Mouse (Mus musculus) ES-CJ7 (cell line): Measurements from ENCODE around the gene Arl8b.

Source experiments
- DNase-seq: peaks from one replicate; pipeline ENCODE4 v3.0.0; 2011; ENCODE audit warnings: low read depth, low spot score

The Arl8b gene

DNA sequence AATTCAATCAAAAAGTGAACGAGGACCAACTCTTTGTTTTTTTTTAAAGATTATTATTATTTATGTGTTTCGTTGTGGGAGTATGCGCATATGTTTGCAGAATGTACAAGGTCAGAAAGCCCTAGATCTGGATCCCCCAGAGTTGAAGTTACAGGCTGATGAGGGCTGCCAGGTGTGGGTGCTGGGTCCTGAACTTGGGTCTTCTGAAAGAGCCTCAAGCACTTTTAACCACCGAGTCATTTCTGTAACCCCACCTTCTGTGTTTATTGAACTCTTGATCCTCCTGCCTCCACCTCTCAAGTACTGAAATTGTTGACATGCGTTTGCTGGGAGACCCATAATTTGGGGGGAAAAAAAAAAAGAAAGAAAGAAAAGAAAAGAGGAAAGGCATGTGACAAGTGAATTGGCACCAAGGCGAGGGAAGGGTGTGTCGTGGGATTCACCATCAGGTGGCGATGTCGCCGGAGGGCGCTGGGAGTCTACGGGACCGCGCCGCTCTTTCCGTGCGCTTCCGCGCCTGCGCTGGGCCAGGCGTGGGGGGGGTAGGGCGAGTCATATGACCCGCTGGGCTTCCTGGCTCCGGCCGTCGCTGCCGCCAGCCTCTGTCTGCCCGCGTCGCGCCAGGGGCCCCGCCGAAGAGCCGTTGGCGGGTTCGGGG is at the start of gene Arl8b:
Gene Arl8b, plus strand, starts transcription at position 574 of the 658 bp plus-strand sequence.
- DNase-seq: peak; percentile 96

DNA sequence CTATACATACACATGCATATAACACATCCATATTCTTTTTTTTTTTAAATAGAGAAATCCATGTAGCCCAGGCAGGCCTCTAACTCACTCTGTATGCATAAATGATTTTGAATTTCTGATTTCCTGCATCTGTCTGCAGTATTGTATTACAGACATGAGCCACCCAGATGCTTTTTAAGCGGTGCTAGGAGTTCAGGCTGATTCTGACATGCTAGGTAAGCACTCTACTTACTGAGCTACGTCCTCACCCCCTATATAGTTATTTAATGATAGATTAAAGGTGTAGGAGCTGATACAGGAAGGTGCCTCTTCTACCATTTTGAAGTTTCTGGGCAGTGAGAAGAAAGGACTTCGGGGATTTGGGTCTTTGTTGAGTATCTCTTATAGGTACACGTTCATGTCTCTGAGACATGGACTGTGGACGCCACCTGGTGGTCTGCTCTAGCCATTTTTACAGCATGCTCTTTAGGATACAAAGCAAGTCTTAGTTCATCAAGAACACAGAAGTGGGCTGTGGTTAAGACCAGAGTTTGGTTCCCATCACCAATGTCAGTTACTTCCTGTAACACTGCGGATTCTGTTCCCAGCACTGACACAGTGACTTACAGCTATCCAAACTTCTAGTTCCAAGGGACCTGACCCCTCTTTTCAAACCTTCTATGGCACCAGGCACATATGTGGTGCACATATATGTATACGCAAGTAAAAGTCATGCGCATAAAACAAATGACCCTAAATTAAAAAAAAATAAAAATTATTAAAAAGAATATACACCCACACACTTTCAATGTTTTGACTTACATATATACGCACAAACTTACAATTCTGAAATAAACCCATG is 46.8 kb upstream of the Arl8b start:
- peak; percentile 91 for DNase-seq

DNA sequence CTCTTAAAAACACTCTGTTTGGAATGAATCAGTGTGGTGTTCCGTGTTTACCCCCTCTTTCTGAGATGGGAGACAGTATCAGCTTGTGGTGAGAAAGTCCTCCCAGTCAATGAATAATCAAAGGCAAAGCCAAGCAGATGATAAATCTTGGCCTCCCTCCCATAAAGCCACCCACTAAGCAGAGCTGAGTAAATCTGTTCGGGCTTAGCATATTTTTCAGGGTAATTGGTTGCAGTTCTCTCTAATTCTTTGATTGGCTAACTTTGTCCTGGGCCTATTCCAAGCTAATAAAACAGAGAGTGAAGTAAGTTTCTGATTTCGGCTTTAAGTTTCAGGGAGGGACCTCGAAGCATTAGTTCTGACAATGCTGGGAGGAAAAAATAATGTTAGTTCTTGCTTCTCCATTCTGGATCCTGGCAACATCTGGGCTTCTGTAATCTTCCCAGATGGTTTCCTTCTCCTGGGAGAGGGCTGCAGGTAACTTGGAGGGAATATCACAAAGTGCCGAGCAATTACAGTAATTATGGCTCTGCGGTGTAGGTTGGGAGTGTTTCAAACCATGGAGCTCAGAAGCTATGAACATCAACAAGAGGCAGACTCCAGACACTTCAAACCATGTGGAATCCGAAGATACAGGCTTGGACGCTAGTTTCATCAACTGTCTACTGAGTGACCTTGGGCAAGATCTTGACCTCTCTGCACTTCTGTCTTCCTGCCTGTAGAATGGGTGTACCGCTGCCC is 44.3 kb upstream of the Arl8b start:
- DNase-seq: no peak

DNA sequence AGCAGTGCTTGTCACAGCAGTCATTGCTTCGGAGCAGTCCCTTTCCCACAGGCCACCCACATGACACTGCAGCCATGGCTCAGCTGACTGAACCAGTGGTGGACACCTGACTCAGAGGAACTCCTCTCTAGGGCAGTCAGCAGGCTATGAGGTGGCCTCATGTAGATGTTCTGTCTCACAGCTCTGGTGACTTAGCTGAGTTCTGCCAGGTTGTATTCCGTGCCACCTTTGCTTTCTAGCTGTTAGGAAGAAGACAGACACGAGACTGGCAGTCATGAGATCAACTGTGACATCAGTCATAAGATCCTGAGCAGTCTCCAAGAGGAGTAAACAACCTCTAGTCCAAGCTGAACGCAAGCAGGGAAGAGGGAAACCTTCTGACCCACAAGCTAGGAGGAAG is 42.3 kb upstream of the Arl8b start:
- DNase-seq: no peak

DNA sequence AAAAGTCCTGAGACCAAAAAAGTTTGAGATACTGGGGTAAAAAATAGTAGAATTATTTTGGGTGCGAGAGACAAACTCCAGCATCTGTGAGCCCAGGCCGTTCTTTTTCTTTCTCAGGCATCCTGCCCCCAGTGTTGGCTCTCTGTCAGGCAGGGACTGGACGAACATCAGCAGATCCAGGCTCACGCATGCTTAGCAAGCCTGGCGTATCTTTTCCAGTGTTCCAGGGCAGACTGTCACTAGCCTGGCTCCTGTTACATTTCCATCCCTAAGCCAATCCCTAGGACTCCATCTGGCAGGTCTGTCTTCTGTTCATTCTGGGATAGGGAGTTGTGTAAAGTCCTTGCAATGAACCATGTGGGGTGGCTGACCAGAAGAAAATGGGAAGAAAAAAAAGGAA is 39.2 kb upstream of the Arl8b start:
- DNase-seq: no peak

DNA sequence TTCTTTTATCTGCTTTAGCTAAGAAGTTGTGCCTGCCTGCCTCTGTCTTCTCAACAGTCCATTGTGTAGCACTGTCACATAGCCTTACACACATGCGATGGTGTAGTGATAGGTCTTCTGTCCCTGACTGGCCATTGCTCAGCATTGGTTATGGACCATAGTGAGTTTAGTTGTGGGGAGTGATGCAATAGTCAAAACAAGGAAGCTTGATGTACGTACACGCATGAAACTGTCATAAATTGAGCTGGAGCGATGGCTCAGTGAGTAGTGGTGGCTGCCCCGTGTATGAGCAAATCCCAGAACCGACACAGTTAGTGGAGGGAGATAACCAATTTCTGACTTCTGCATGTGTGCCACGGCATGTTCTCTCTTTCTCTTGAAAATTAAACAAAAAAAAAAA is 31.6 kb upstream of the Arl8b start:
- DNase-seq: no peak

DNA sequence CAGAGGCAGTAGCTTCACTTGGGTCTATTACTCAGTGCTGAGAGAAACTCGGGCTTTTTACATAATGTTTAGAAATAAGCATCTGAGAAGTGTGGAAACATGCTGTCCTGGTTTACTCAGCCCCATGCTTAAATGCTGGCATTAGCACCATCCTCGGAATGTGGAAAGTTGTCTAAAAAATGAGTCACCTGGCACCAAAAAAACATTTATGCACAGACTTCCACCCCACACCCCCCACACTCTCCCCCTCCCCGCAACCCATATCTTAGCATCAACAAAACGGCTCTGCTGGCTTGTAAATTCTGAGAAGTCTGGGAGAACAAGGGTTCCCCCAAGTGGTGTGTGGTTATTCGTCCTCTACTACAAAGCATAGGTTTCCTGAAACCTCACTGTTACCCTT is 30.5 kb upstream of the Arl8b start:
- no peak for DNase-seq

DNA sequence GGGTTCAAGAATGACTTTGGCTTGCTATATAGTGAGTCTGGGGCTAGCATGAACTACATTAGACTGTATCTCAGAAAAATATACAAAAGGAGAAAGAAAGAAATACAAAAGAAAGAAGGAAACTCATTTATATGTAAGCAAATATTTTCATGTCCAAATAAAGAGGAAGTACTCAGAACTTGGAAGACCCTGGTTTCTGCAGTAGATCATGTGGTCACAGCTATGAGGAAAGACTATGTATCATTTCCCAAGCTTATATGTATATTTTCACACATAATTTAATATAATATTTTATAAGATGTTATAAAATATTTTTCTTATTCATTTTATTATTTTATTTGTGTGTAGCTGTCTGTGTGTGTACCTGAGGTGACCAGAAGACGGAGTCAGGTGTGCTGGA is 29.4 kb upstream of the Arl8b start:
- no peak for DNase-seq

DNA sequence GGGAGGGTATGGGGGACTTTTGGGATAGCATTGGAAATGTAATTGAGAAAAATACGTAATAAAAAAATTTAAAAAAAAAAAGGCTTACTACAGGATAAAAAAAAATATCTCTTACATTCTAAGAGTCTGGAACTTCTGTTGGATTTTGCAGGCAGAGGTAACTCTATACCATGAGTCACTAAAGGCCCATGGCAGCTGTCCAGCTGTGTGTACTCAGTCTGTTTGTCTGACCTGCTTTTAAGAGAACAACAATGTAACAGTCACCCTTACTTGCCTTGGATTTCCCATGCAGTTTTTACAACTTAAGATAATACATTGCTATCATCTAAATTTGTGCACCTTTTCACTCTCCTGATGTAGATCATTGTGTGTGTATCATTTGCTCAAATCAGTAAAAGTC is 28.5 kb upstream of the Arl8b start:
- no peak for DNase-seq

DNA sequence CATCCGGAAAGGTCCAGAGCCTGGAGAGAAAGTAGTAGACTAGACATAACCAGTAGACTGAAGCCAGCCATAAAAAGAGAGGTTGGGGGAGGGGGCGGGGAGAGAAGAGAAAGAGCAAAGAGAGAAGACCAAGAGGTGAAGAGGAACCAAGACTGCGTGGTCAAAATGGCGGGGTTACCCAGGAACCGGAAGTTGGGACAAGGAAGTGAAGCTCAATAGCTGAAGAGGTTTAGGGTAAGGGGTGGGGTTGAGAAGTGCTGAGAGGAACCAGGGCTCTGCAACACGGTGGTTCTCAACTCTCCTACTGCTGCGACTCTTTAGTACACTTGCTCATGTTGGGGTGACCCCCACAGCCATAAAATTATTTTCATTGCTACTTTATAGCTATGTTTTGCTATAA is 27.0 kb upstream of the Arl8b start:
- DNase-seq: no peak

DNA sequence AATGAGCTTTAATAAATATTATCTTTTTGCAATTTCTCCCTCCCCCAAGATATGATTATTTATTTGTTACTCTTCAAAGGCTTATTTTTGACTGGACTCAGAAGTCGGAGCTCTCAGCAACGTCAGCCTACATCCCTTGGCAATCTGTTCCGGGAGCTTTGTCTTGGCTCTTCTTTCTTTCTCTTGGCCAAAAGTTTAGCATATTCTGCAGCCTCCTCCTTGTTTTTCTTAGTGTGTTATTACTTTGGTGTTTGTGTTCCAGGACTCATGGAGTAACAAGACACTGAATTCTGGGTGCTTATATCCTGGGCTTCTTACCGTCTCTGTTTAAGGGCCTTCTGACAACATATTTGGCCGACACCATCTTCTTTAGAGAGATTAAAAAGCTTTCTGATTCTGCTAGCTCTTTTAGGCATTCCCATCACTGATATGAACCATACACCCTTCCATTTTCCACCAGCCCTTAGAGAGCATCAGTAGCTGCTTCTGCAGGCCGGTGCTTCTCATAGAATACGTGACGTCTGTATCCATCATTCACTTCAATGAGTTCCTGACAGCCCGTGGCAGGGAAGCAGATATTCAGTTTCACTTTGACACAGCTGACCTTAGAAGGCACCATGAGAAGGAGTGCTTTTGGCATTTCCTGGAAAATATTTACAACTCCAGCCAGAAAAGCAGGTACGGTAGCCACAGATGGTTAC is 23.8 kb upstream of the Arl8b start:
- DNase-seq: no peak

DNA sequence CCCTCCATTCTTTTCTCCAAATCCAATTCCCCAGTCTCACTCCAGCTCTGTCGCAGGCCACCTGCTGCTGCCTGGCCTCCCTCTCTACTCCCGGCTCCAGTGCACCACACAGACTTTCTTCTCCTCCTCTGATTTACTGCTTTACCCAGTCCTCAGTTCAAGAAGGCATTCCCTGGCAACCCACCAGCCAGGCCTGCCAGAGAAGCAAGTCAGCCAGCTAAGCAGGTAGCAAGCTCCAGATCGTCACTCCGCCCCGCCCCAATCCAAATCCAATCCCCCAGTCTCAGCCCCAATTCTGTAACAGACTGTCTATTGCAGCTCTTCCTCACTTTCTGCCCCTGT is 23.2 kb upstream of the Arl8b start:
- no peak for DNase-seq

DNA sequence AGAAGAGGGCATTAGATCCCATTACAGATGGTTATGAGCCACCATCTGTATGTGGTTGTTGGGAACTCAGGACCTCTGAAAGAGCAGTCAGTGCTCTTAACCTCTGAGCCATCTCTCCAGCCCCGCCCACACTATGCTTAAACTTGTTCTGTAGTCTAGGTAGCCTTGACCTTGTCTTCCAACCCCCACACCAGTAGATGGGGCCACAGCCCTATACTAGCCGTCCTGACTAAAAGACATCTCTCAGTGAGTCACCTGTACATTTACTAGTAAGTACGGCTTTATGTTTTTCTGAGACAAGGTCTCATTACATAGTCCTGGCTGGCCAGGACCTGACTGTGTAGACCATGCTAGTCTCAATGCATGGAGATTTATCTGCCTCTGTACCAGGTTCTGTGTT is 12.0 kb upstream of the Arl8b start:
- DNase-seq: no peak

DNA sequence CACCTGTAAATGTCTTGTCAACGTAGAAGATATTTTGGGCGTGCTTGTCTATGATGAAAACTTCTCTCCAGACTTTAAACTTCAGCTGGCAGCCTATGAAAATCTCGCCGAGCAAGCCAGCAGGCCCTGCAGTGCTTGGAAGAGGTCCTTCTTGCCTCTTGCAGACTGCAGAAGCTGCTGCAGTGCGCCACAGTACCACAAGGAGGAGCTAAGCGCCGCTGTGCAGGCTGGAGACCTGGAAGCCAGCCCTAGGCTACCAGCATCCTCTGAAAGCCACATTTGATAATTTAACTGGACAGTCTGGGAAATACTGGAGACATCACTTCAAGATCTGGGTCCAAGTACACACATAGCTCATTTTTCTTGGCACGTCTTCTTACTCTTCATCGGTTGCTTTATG is 10.0 kb upstream of the Arl8b start:
- peak; percentile 79 for DNase-seq

DNA sequence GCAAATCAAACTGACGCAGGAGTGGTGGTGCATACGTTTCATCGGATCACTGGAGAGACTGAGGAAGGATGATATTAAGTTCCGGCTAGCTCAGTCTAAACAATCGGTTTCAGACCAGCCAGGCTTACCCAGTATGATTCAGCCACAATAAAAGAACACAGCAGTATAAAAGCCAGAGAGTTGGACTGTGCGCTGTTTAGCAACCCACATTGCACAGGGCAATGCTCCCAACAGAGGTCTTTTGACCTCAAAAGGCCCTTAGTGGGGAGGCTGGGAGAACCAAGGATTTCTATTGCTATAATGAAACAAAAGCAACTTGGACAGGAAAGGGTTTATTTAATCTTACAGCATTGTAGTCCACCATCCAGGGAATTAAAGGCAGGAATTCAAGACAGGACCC is 9.4 kb upstream of the Arl8b start:
- DNase-seq: no peak

DNA sequence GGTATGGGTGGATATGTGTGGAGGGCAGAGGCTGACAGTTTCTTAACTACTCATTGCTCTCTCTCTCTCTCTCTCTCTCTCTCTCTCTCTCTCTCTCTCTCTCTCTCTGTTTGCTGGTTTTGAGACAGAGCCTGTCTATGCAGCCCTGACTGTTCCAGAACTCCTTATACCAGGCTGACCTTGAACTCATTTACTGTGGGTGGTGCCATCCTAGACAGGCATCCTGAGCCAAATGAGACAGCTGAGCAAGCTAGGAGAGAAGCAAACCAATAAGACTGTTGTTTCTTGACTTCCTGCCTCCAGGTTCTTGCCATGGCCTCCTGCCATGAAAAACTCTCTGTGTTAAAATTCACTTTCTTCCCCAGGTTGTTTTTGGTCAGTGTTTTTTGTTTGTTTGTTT is 6.6 kb upstream of the Arl8b start:
- no peak for DNase-seq

DNA sequence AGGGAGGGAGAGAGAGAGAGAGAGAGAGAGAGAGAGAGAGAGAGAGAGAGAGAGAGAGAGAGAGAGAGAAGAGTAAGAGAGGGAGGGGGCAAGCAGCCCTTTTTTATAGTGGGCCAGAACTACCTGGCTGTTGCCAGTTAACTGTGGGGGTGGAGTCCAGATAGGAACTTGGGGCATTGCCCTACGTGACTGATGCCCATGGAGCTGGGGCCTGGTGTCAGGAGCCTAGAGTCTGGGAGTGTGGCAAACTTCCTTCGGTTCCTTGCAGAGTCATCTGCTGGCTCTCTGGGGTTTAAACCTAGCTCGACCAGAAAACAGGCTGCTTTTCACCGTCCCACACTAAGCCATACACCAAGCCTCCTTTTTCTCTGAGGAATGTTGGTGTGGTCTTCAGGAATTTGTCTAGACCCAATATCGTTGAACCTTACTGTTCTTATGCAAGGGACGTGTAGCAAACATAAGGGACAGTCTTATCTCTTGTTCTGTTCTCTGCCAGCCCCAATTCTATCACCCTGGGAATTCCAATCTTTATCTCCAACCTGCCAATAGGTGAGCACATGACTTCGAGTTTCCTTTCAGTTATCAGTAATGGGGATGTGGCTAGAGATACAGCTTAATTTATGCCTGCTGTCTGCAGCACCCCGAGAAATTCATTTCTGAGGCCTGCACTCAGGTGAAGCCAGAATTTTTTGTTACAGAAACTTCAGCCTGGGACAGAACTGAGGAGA is 5.2 kb upstream of the Arl8b start:
- no peak for DNase-seq

DNA sequence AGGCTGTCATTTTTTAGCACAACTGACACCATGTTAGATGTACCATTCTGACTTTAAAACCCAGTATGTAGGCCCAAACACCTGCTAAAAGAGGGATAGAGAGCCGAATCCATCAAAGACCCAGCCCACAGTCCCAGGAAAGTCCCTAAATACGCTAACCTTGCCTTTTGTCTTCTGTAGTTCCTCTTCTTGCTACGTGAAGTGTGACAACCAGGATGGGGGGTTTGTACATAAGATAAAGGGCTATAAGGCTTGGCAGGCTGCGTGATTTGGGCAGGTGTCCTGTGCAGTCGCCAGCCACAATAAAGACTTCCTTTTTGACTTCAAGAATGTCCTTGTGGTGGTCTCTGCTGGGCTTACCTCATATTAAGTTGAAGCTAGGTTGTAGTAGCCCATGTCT is 4.5 kb upstream of the Arl8b start:
- no peak for DNase-seq

DNA sequence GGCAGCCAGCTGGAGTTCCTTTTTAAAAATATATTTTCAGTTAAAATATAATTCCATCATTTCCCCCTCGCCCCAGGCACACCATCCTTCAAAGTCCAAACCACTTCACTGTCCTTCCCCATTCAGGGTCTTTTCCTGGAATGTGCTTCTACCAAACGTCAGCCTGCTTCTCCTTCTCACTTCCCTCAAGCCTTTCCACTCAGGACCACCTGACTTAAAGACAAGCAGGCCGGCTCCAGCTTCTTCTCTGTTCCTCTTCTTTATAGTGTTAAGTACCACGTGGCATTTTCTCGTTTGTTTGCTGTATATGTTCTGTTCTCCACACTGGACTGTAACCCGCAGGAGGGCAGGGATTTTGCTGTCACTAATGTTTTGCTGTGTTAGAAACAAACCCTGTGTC is 1.0 kb upstream of the Arl8b start:
- no peak for DNase-seq

DNA sequence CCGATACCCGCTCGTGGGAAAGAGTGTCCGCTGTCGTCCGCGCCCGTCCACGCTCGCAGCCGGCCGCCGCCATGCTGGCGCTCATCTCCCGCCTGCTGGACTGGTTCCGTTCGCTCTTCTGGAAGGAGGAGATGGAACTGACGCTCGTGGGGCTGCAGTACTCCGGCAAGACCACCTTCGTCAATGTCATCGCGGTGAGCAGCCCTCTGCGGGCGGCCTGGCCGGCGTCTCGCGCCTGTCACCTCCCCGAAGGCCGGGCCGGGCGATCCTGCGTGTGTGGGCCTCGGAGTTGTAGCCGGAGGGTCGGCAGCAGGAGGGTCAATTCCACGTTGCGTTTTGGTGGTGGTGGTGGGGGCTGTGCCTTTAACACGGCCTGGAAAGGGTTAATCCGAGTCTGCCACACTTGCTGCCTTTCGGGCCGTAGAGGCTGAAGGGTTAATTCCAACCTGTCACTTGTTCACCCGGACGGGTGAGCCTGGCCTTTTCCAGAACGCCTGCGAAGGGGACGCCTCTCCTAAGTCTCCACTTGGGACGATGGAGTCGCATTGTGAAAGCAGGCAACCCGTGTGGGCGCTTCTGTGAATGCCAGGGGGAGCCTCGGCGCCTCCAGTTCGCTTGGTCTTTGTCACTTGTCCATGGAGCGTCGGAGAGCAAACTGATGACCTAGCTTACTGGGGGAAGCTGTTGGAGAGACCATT is 434 bp downstream of the Arl8b start:
- peak; percentile 30 for DNase-seq

DNA sequence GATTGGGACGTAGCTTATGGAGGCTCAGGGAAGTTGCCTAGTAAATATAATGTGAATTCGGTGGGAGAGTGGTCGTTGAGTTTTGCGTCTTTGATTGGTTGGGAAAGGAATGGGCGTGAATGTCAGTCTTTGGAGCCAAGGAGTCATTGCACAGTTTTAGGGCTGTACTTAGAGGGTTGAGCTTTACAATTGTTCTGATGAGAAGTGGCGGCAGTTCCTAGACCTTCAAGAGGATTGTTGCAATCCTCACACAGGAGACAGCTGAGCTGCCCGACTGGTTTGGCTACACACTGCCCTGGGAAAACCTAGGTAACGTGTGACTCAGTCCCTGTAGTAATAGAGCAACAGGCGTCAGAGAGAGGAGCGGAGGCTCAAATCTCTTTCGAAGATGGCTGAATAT is 1.2 kb downstream of the Arl8b start:
- DNase-seq: peak; percentile 28
